Mouse (Mus musculus) layer of hippocampus, postnatal 36 days (tissue): ENCODE measurements around the gene Egln2. TPM values are rescaled to one million over a fixed set of nuclear protein-coding genes. Genes with fewer than 3 reads are reported as not detected.

Experiments
- DNase-seq, 2 experiments: peaks; one replicate each; pipeline ENCODE4 v3.0.0; 2022
- total RNA-seq, 2 experiments: library from RNA; stranded (reverse); gene quantifications; 2 replicates each; pipeline ENCODE4 v1.2.3; 2021

Gene Egln2
- total RNA-seq = 100 to 1,000 TPM; 102 to 108 TPM

DNA sequence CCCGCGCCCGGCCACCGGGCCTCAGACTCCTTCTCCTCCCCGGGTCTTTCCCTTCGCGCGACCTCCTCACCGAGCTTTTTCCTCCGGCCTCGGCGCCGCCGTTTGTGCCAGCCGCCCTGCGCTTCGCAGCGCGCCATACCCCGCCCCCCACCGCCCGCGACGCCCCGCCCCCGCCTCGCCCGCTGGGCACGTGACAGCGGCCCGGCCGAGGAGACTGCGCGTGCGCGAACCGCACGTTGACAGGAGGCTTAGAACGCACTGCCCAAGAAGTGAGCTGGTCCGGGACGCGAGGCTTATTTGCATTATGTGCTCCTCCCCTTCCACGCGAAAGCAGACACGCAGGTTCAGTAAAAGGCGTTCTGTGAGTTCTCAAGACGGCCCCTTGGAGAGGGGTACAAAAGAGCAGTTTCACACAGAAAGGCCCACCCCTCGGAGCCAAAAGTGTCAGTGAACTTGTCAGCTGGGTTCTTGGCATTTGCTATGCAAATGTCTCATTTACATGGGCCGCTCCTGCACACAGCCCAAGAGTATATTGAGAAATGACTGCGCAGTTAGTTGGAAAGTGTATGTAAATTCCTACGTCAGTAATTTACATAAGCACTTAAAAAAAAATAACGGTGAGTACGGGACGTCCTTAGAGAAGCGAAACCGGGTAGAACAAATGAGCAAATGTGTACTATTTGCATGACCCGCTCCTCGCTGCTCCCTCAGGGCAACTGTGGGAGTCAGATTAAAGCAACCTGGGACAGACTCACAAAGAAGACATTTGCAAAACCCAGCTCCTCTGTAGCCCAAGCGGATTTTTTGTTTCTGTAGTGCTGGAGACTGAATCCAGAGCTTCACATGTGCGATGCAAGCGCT lies at the start of gene Egln2:
Gene Egln2 (minus strand): TSS at position 189 of the 861 bp plus-strand sequence.
- peak; percentile 90 to 93 for DNase-seq

DNA sequence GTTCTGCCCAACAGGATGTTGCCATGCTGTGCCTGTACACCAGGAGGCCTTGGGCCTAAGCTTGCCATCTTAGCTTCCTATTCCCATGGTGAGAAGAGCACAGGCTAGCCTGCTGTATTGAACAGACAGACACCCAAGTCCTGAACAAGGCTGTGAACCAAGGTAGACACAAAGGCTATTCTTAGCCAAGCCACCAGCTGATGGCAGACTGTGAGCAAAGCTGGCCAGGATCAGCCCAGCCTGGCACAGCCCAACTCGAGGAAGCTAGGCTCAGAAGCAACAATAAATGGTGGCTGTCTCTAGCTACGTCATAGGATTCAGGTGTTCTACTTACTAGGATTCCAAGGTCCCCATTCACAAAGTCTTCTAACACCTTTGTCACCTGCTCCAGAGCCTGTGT lies 46.0 kb upstream of the Egln2 start:
- DNase-seq = no peak

- no peak for DNase-seq
Observed at GRCm38 (mm10) chr7:27203730-27204449, 37.3 kb upstream of the Egln2 start.

- no peak for DNase-seq
Observed at GRCm38 (mm10) chr7:27198779-27199178, 32.2 kb upstream of the Egln2 start.

DNA sequence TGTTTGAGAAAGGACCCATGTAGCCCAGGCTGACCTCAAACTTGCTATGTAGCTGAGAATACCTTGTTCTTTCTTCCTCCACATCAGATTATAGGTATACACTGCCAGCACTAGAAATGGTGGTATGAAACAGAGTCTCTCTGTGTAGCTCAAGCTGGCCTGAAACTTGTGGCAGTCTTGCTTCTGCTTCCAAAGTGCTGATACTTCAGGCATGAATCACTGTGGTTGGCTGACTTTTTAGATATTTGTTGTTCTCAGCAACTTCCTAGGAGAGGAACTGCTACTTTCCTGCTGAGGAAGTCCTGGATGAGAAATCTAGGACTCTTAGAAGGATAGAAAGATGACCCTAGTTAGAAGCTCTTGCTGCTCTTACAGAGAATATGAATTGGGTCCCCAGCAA lies 31.8 kb upstream of the Egln2 start:
- no peak for DNase-seq

DNA sequence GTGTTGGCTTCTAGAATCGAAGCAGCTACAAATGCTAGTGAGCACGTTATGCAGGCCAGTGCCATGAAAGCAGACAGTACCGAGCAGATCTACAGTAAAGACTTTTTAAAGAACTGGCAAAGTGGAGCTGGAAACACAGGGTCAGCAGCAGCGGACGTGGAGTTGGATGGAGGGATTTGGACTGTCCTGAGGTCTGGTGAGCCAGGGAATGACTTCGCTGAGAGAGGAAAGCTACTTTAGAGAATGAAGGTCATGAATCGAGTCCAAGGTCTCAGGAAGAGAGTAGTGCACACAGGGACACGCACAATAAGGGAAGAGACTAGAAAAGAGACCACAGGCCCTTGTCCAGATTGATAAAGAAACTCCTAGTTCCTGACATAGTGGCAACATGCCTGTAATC lies 31.0 kb upstream of the Egln2 start:
- no peak for DNase-seq

GRCm38 (mm10) chr7:27197136-27197535 lies 30.5 kb upstream of the Egln2 start:
- DNase-seq = no peak

GRCm38 (mm10) chr7:27195681-27196611 lies 29.3 kb upstream of the Egln2 start, which contains the start of the genes BC024978 and Snrpa:
Gene BC024978 (plus strand): TSS chr7:27195781.
Gene Snrpa (minus strand): TSS chr7:27196271.
- DNase-seq = peak; percentile 96 to 97

- DNase-seq = no peak
Observed at GRCm38 (mm10) chr7:27193731-27194130, 27.1 kb upstream of the Egln2 start.

DNA sequence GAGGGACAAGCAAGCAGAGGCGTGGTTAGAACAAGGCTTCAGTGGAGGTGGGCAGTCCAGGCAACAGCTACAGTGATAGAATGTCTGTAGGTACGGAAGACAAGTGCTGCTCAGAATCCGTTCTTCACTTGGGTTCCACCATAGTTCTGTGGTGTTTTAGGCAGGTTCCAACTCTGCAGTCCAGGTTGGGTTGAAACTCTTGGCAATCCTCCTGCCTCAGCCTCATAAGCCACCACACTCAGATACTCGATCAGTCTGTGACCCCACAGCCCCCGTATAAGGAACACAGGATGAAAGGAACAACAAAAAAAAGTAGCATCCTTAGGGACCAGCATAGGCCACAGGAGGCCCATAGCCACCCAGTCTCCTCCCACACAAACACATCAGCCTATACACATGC lies 25.8 kb upstream of the Egln2 start:
- DNase-seq = no peak

DNA sequence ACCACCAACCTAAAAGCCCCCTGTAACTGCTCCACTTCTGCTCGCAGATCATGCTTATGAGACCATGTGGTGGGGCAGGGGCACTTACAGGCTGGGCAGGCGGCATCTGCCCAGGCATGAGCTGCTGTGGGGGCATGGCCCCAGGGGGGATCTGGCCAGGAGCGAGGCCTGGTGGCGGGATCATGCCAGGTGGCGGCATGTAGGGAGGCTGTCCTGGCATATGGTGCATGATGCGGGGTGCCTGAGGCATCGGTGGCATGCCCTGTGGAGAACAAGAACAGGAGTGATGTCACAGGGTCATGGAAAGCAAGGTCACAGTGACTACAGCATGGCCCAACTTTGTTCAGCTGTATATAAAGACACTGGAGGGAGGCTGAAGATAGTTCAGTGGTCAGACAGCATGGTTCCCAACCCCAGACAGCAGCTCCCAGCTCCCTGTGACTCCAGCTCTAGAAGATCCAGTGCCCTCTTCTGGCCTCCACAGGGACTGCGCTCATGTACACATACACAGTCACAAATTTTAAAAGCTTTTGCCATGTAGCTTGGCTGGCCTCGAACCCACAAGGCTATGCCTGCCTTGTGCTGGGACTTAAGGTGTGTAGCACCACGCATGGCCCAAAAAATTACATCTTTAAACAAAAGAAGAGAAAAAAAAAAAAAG lies 22.8 kb upstream of the Egln2 start:
- no peak for DNase-seq

GRCm38 (mm10) chr7:27185986-27186385 lies 19.4 kb upstream of the Egln2 start:
- no peak for DNase-seq

- no peak for DNase-seq
Observed at GRCm38 (mm10) chr7:27184964-27185363, 18.4 kb upstream of the Egln2 start.

DNA sequence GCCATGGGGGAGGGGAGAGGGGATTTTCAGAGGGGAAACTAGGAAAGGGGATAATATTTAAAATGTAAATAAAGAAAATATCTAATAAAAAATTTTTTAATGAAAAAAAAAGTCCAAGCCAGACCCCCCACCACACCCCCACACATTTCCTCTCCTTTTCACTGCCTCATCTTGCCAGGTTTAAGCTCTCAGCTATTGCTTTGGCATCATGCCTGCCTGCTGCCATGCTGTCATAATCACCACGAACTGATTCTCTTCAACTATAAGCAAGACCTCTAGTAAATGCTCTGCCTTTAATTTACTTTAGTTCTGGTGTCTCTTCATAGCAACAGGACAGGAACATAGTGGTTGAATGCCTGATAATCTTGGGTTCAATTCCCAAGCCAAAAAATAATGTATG lies 15.9 kb upstream of the Egln2 start:
- no peak for DNase-seq

GRCm38 (mm10) chr7:27180837-27181695 lies 14.5 kb upstream of the Egln2 start, which contains the start of the genes Gm21983 and Mia:
Gene Gm21983 (minus strand): TSS chr7:27181086.
Gene Mia (minus strand): TSS chr7:27181157.
- DNase-seq = no peak

DNA sequence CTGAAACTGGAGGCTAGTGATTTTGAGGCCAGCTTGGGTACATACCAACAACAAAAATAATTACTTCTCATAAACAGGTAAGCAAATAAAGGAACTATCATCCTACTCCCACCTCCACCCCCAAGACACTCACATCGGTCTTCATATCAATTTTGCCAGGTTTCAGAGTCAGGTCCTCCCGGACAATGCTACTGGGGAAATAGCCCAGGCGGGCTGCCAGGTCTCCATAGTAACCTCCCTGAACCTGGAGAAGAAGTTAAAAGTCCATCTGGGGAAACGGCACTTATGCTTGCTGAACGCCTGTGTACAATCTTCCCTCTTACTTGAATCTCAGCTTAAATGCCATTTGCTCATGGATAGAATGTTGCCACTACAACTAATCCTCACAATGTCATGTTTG lies 13.4 kb upstream of the Egln2 start:
- no peak for DNase-seq

- no peak for DNase-seq
Observed at GRCm38 (mm10) chr7:27179217-27179918, 12.8 kb upstream of the Egln2 start.

DNA sequence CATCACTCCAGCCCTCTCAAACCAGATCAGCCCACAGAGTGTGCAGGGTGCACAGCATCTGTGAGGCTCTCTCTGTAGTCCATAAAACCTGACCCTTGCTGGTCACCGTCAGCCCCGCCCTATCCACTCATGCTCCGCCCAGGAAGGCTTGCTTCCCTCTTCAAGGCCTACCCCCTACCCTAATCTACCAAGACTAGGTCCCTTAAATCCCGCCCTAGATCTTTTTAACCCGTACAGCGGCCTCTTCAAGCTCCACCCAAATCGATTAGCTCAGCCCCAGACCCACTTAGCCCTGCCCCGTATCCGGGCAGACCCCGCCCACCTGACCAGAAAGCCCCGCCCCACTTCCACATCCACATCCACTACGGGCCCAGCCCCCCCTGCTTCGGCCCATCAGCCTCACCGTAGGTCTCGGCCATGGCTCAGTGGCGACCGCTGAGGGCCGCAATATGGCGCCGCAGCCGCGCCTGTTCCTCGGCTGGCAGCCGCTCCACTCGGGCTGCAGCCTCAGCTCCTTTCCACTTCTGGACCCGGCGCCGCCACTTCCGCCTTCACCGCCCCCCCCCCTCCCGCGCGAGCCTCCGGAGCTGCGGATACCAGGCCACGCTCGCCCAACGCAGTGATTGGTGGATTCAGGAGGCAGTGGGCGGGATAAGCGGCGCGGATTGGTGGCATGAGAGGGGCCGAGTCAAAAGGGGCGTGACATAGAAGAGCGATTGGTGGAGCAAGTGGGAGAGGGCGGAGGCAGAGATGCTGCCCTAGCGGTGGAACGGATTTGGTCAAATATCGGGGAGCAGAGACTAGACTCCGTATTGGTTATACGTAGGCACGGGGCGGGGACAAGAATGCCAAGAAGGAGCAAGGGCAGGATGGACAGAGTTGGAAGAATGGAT lies 12.0 kb upstream of the Egln2 start, which contains the start of gene Rab4b:
Gene Rab4b (minus strand): TSS at position 573 of the 893 bp plus-strand sequence.
- peak; percentile 99 for DNase-seq

DNA sequence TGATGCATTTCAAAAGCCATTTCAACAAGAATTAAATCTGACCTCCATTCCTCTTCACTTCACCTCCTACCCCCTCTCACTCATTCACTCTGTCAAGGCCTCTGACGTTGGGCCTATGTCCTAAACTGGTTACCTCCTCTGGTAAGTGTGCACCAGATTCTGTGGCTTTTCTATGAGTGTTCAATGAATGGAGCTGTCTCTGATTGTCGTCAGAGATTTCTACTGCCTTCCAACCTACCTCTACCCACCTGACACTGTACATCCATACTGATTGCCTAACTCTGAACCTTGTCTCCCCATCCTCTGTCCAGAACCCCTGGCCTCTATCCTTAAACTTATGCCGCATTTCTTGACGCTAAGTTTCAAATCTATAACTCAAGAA lies 11.3 kb upstream of the Egln2 start:
- no peak for DNase-seq
